Mouse (Mus musculus): ENCODE results near the gene Defb26. TPM values are rescaled to one million over a fixed set of nuclear protein-coding genes. Genes with fewer than 3 reads are reported as not detected.

The Defb26 gene
- not detected for total RNA-seq (2021)
- long read RNA-seq, experiment 1: 0 reads
- long read RNA-seq, experiment 2: 0 reads

DNA sequence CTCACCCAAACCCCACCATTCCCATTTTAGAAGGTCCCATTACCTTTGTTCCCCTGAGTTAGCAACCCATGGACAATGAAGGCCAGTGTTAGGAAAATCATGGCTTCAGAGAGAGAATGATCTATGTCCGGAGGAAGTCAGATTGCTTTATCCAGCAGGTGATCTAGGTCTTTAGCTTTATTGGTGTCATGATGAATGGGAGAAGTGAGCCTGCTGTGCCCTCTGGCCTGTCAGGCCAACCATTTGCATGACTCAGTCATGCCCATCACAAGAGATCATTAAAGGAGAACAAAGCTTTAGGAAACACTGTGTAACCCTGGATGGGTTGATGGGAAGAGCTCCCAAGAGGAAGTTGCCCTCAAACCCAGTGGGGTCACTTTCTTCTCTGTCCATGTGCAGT is at the start of gene Defb26:
Gene Defb26, minus strand, starts transcription at position 101 of the 400 bp plus-strand sequence.
- Histone ChIP-seq H3K4me3 (no peak within 1 kb of the TSS), H3K27ac (no peak within 1 kb of the TSS)
- no peak for TF ChIP-seq CTCF (IDR thresholded peaks at IDR 0.05)
- DNase-seq (ENCODE audit: extremely low spot score in 1 of 2, low spot score in 2 of 2): no peak
- intact Hi-C loops (cut with DNase I): no loop called here

DNA sequence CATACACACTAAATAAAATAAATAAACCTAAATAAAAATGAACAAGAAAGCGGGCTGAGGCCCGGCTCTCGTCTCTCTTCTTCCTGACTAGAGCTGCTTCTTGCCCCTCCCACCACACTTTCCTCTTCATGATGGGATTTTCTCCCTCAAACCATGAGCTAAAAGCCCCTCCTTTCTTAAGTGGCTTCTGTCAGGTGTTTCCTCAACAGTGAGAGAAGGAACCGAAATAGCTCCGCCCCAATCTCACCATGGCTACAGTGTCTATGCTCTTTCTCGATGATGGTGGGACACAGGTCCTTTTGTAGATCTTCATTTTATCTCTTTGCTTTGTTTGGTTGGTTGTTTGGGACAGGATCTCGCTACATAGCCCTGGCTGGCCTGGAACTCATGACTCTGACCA is 45.2 kb upstream of the Defb26 start:
- DNase-seq (ENCODE audit: extremely low spot score in 1 of 2, low spot score in 2 of 2): no peak
- Histone ChIP-seq H3K27ac (no peak overlapping the region), H3K4me3 (no peak overlapping the region)
- TF ChIP-seq CTCF (IDR thresholded peaks at IDR 0.05): no peak
- intact Hi-C loops (cut with DNase I): no loop called here

DNA sequence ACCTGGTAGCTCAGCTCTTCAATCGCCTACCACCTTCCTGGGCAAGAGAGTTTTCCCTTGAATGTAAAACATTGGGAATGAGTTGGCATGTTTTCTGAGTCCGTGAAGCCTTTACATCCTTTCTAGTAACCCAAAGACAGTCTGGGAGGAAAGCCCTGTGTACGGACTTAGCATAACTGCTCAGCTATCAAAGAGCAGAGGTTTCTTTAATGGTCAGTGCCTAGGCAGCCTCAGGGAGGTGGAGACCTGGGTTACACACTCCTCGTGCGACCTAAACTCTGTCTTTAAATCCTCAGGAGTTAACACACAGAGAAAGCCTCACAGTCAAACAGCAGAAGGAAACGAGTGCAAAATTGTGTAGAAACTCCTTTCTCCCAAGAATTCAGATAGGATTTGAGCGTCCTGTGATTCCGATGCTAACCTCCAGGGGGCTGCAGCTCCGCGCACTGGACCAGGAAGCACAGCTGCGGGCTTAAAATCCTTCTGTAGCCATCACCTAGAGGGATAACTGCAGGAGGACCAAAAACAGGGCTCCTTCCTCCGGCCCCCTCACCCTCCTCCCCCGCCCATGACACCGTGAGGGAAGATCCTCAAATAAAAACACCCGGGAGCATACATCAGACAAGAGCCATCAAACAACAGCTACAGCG is 42.4 kb upstream of the Defb26 start:
- peak; percentile 90 for TF ChIP-seq CTCF (IDR thresholded peaks at IDR 0.05)
- DNase-seq (ENCODE audit: extremely low spot score in 1 of 2, low spot score in 2 of 2): peak; percentile 54 to 73
- intact Hi-C loops (cut with DNase I): loop anchor here (2.0 kb wide), 1 partner anchor 51 kb away; the partner anchor contains the start of gene Defb36
- no peak overlapping the region for H3K4me3 ChIP-seq
- no peak overlapping the region for H3K27ac ChIP-seq

DNA sequence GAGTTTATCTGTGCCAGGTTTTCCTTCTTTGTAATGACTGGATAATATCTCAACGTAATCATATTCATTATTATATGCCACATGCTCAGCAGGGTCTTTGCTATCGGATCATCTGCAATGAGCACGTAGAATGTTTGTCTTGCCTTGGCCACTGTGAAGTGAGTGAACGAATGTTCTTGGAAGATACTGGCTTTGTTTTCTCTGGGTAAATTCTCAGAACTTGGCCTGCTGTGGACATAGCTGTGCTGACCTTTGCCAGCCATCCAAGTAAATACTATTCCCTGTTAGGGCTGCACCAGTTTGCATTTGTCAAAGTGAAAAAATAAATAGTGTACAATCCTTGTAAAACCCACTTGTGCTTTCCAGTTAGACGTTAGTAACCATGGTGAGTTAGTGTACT is 36.6 kb upstream of the Defb26 start:
- H3K27ac ChIP-seq: no peak overlapping the region
- H3K4me3 ChIP-seq: no peak overlapping the region
- no peak for TF ChIP-seq CTCF (IDR thresholded peaks at IDR 0.05)
- intact Hi-C loops (cut with DNase I): loop anchor here (5.0 kb wide), 1 partner anchor 156 kb away; no protein-coding TSS in a partner anchor
- no peak for DNase-seq (ENCODE audit: extremely low spot score in 1 of 2, low spot score in 2 of 2)

- Histone ChIP-seq H3K27ac (no peak overlapping the region), H3K4me3 (no peak overlapping the region)
- TF ChIP-seq CTCF (IDR thresholded peaks at IDR 0.05): peak; percentile 75
- intact Hi-C loops (cut with DNase I): loop anchor here (1.0 to 5.0 kb wide), 2 partner anchors 73 to 152 kb away; no protein-coding TSS in a partner anchor
- DNase-seq (ENCODE audit: extremely low spot score in 1 of 2, low spot score in 2 of 2): peak; percentile 49 to 50
Observed at GRCm38 (mm10) chr2:152544691-152545090, 33.2 kb upstream of the Defb26 start.

GRCm38 (mm10) chr2:152543478-152543877 is 32.0 kb upstream of the Defb26 start:
- TF ChIP-seq CTCF (IDR thresholded peaks at IDR 0.05): no peak
- no peak for DNase-seq (ENCODE audit: extremely low spot score in 1 of 2, low spot score in 2 of 2)
- intact Hi-C loops (cut with DNase I): no loop called here
- no peak overlapping the region for H3K4me3 ChIP-seq
- no peak overlapping the region for H3K27ac ChIP-seq

GRCm38 (mm10) chr2:152542897-152543296 is 31.4 kb upstream of the Defb26 start:
- no peak for DNase-seq (ENCODE audit: extremely low spot score in 1 of 2, low spot score in 2 of 2)
- intact Hi-C loops (cut with DNase I): no loop called here
- H3K4me3 ChIP-seq: no peak overlapping the region
- TF ChIP-seq CTCF (IDR thresholded peaks at IDR 0.05): no peak; the same call in 1 of the 2 replicates
- no peak overlapping the region for H3K27ac ChIP-seq

GRCm38 (mm10) chr2:152541979-152542378 is 30.5 kb upstream of the Defb26 start:
- DNase-seq (ENCODE audit: extremely low spot score in 1 of 2, low spot score in 2 of 2): no peak
- no peak overlapping the region for H3K27ac ChIP-seq
- TF ChIP-seq CTCF (IDR thresholded peaks at IDR 0.05): no peak
- intact Hi-C loops (cut with DNase I): no loop called here
- no peak overlapping the region for H3K4me3 ChIP-seq

DNA sequence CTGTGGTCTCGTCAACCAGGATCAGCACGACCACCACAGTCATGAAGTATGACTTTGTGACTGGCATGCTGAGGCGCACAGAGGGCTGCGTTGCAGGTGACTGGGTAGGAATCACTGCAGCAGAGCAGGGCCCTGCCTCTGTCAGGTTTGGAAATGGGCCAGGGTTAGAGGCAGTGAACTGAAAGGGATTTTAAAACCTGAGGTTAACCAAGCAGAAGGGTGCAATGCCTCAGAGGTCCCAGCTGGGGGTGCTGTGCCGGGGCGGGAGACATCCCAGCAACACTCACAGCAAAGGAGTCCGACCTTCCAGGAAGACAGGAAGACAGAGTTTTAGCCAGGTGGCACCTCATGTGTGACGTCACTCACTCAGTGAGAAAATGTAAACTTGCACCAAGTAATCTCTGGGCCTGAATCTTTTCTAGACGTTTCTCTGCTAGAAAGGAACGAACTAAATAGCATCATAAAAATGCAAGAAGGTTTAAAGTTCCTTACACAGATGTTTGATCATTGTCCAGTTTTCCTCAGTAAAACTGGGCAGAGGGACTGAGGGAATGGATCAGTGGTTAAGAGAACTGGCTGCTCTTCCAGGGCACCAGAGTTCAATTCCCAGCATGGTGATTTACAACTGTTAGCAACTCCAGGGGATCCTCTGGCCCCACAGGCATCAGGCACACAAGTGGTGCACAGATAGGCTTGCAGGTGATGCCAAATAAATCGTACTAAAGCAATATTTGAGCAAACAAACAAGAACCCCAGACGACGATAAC is 28.6 kb upstream of the Defb26 start, which contains the start of gene Defb29:
Gene Defb29, minus strand, starts transcription at position 155 of the 767 bp plus-strand sequence.
- DNase-seq (ENCODE audit: extremely low spot score in 1 of 2, low spot score in 2 of 2): no peak

DNA sequence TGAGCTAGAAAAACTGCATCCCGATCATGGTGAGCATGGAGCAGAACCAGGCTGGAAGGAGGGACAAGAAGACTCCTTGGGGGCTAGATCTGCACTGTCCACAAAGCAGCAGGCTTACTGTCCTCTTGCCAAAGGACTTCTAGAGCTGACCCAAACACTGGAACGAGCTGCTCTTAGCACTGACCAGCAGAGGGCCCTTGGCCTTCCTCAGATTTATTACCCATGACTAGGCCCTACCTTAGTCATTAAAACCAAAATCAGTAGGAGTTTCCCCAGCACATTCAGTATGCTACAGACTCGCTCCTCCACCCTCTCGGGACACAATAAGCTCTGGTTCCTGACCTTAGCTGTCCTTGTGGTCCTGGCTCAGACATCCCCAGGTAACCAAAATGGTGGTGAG is 6.5 kb upstream of the Defb26 start, which contains the start of gene Defb28:
Gene Defb28, plus strand, starts transcription at position 275 of the 400 bp plus-strand sequence.
- DNase-seq (ENCODE audit: extremely low spot score in 1 of 2, low spot score in 2 of 2): no peak
- no peak for TF ChIP-seq CTCF (IDR thresholded peaks at IDR 0.05)
- H3K4me3 ChIP-seq: no peak within 1 kb of the TSS
- H3K27ac ChIP-seq: no peak within 1 kb of the TSS
- intact Hi-C loops (cut with DNase I): no loop called here

More for the DNA sequence above, 28.6 kb upstream of the Defb26 start, which contains the start of gene Defb29:
- Histone ChIP-seq H3K4me3 (no peak within 1 kb of the TSS), H3K27ac (no peak within 1 kb of the TSS)
- no peak; the same call in 1 of the 2 replicates for TF ChIP-seq CTCF (IDR thresholded peaks at IDR 0.05)
- intact Hi-C loops (cut with DNase I): no loop called here

DNA sequence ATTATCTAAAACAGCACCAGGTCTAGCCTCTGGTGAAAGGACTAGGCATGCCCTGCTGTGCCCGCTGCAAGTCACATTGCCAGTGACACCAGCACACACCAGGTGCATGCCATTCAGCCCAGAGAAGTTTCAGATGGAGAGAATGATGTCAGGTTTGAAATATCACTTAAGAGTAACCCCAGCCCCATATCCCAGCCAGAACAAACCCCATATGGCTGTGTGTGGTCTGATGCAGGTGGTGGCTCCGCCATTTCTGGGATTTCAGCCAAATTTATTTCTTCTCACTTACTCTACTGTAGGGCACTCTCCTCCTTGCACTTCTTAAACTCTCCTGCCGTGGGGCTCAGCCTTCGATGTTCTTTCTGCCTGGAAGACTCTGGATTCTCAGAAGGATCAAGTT is 4.6 kb upstream of the Defb26 start:
- Histone ChIP-seq H3K4me3 (no peak overlapping the region), H3K27ac (no peak overlapping the region)
- intact Hi-C loops (cut with DNase I): no loop called here
- no peak for DNase-seq (ENCODE audit: extremely low spot score in 1 of 2, low spot score in 2 of 2)
- no peak for TF ChIP-seq CTCF (IDR thresholded peaks at IDR 0.05)

DNA sequence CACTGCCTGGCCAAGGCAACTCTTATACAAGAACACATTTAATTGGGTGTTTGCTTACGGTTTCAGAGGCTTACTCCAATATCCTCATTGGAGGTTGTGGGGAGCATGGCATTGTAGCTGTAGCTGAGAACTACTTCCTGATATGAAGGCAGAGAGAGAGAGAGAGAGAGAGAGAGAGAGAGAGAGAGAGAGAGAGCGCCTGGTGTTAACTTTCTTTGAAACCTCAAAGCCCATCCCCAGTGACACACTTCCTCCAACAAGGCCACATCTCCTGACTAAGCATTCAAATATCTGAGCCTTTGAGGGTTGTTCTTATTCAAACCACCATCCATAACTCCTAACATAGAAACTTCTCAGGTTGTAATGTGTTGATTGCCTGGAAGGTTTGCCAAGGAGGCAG is 7.5 kb downstream of the Defb26 start:
- Histone ChIP-seq H3K27ac (no peak overlapping the region), H3K4me3 (no peak overlapping the region)
- TF ChIP-seq CTCF (IDR thresholded peaks at IDR 0.05): no peak
- no peak for DNase-seq (ENCODE audit: extremely low spot score in 1 of 2, low spot score in 2 of 2)
- intact Hi-C loops (cut with DNase I): no loop called here

All from left cerebral cortex, adult 2 months (tissue).